Mouse (Mus musculus): ENCODE data around the gene 9030612E09Rik.

GRCm38 (mm10) chr10:43223391-43223790 is 48.9 kb downstream of the 9030612E09Rik start:
- TF ChIP-seq GATA1 (IDR thresholded peaks at IDR 0.05; ENCODE audit: borderline replicate concordance, low read length) (no peak), FLI1 (IDR thresholded peaks at IDR 0.05; ENCODE audit: low read length) (no peak)

All from megakaryocyte, embryonic 14.5 days (primary cell).